Mouse (Mus musculus): Measurements from ENCODE around the gene Hoxb9.

- TF ChIP-seq CTCF (IDR thresholded peaks at IDR 0.05; ENCODE audit: low read depth): no peak
- TF ChIP-seq EP300 (IDR thresholded peaks at IDR 0.05; ENCODE audit: low read depth): no peak
These were observed 48.0 kb downstream of the Hoxb9 start for GRCm38 (mm10) chr11:96319071-96319902.

Measured in liver, embryonic 14.5 days (tissue).